Mouse (Mus musculus): ENCODE results near the gene Rnf39. TPM values are rescaled to one million over a fixed set of nuclear protein-coding genes. Genes with fewer than 3 reads are reported as not detected.

The Rnf39 gene
- polyA plus RNA-seq, 1 experiment from 2014 or later, result 0.87 TPM

DNA sequence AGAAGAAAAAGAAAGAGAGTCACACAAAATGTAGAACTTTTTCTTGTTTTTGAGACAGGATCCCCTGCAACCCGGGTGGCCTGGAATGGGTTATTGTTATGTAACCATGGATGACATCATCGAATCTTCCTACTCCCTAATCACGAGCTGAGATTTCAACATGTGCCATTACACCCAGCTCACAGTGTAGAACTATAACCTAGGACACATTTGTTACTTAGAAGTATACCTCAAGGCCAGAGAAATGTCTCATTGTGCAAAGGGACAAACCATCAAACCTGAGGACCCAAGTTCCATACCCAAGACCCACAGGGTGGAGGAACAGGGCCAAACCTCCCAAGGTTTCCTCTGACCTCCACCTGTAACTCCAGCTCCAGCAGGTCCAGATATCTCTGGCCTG, 39.1 kb upstream of the Rnf39 start:
- Histone ChIP-seq H3K9me3 (ENCODE audit: control insufficient read depth, low read depth, low read length) (no peaks in the 10 kb centered on the region), H3K4me2 (replicated peaks; ENCODE audit: low read depth, low read length) (no peak overlapping the region), H3K27ac (ENCODE audit: low read length) (no peak overlapping the region), H3K4me1 (ENCODE audit: control insufficient read depth, insufficient read depth, low read length) (no peaks in the 10 kb centered on the region), H3K4me3 (ENCODE audit: low read depth, low read length) (no peak overlapping the region), H3K27me3 (ENCODE audit: control insufficient read depth, insufficient read depth, low read length) (no peaks in the 10 kb centered on the region), H3K9ac (replicated peaks; ENCODE audit: low read depth, low read length) (no peak overlapping the region), H3K36me3 (ENCODE audit: control insufficient read depth, insufficient read depth, low read length) (no peaks in the 10 kb centered on the region)
- ATAC-seq (ENCODE audit: insufficient number of reproducible peaks, insufficient read depth, low FRiP score, low read depth), result no peak
- 71% methylated on average over 3 of the region's 3 CpGs for WGBS

DNA sequence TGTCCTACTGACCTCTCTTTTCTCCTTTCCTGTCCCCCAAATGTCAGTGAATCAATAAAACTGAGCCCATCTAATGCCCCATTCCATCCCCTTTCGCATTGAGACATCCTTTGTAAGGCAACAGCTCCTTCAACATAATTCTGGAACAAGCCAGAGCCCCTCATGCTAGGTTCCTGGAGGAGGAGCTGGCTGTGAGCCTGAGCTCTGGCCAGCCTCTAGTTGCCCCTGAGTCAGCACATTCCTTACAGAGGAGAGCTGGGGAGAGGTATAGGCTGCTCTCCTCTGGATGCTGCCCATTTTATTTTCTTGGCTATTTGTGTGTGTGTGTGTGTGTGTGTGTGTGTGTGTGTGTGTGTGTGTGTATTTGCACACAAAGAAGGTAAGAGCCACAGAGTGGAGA, 34.5 kb upstream of the Rnf39 start:
- H3K9ac ChIP-seq (replicated peaks; ENCODE audit: low read depth, low read length), result no peak overlapping the region
- H3K4me2 ChIP-seq (replicated peaks; ENCODE audit: low read depth, low read length), result no peak overlapping the region
- WGBS, result 56% methylated on average over 1 of the region's 1 CpGs
- peak; percentile 65; the same call in 1 of the 2 replicates for ATAC-seq (ENCODE audit: insufficient number of reproducible peaks, insufficient read depth, low FRiP score, low read depth)
- no peaks in the 10 kb centered on the region for H3K4me1 ChIP-seq (ENCODE audit: control insufficient read depth, insufficient read depth, low read length)
- H3K27ac ChIP-seq (ENCODE audit: low read length), result no peak overlapping the region
- no peaks in the 10 kb centered on the region for H3K9me3 ChIP-seq (ENCODE audit: control insufficient read depth, low read depth, low read length)
- no peak overlapping the region for H3K4me3 ChIP-seq (ENCODE audit: low read depth, low read length)
- no peaks in the 10 kb centered on the region for H3K36me3 ChIP-seq (ENCODE audit: control insufficient read depth, insufficient read depth, low read length)
- no peaks in the 10 kb centered on the region for H3K27me3 ChIP-seq (ENCODE audit: control insufficient read depth, insufficient read depth, low read length)

DNA sequence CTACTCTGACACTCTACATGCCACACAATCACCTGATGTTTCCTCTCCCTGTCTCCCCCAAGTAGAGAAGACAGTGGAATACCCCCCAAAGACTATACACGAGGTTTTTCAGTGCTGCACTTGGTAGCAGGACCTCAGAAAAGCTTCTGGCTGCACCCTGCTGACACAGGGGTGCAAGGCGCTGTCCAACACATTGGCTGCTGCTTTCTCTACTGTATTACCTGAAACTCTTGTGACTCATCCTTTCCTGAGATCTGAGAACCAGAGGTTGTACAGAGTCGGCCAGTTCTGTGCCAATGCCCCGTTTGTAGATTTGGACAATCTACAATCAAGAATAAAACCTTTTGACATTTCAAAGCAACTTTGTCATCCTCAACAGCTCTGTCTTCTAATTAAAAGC, 32.9 kb upstream of the Rnf39 start:
- ATAC-seq (ENCODE audit: insufficient number of reproducible peaks, insufficient read depth, low FRiP score, low read depth), result no peak
- Histone ChIP-seq H3K36me3 (ENCODE audit: control insufficient read depth, insufficient read depth, low read length) (no peaks in the 10 kb centered on the region), H3K4me2 (replicated peaks; ENCODE audit: low read depth, low read length) (no peak overlapping the region), H3K4me1 (ENCODE audit: control insufficient read depth, insufficient read depth, low read length) (no peaks in the 10 kb centered on the region), H3K27ac (ENCODE audit: low read length) (no peak overlapping the region), H3K9ac (replicated peaks; ENCODE audit: low read depth, low read length) (no peak overlapping the region), H3K9me3 (ENCODE audit: control insufficient read depth, low read depth, low read length) (no peaks in the 10 kb centered on the region), H3K4me3 (ENCODE audit: low read depth, low read length) (no peak overlapping the region), H3K27me3 (ENCODE audit: control insufficient read depth, insufficient read depth, low read length) (no peaks in the 10 kb centered on the region)
- WGBS, result 55% methylated on average over 4 of the region's 4 CpGs

DNA sequence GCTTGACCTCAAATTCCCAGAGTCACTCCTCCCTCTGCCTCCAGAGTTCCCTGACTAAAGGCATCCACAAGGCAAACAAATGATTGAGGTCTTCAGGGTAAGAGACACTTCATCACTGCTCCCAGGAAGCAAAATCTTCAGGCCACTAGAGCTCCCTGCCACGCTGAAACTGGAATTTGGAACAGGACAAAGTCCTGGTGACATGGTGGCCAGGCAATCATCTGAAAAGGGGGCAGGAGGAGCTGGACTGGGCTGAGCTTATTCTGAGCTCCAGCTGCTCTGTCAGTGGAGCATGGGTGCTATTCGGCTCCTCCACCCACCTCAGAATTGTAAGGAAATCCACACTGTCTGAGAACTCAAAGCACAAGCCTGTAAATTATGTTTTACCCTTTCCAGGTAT, 30.7 kb upstream of the Rnf39 start:
- H3K27ac ChIP-seq (ENCODE audit: low read length), result no peak overlapping the region
- H3K9me3 ChIP-seq (ENCODE audit: control insufficient read depth, low read depth, low read length), result no peaks in the 10 kb centered on the region
- WGBS, result 56% methylated on average over 2 of the region's 2 CpGs
- ATAC-seq (ENCODE audit: insufficient number of reproducible peaks, insufficient read depth, low FRiP score, low read depth), result no peak
- H3K36me3 ChIP-seq (ENCODE audit: control insufficient read depth, insufficient read depth, low read length), result no peaks in the 10 kb centered on the region
- H3K27me3 ChIP-seq (ENCODE audit: control insufficient read depth, insufficient read depth, low read length), result no peaks in the 10 kb centered on the region
- H3K4me3 ChIP-seq (ENCODE audit: low read depth, low read length), result no peak overlapping the region
- no peak overlapping the region for H3K4me2 ChIP-seq (replicated peaks; ENCODE audit: low read depth, low read length)
- H3K4me1 ChIP-seq (ENCODE audit: control insufficient read depth, insufficient read depth, low read length), result no peaks in the 10 kb centered on the region
- no peak overlapping the region for H3K9ac ChIP-seq (replicated peaks; ENCODE audit: low read depth, low read length)

DNA sequence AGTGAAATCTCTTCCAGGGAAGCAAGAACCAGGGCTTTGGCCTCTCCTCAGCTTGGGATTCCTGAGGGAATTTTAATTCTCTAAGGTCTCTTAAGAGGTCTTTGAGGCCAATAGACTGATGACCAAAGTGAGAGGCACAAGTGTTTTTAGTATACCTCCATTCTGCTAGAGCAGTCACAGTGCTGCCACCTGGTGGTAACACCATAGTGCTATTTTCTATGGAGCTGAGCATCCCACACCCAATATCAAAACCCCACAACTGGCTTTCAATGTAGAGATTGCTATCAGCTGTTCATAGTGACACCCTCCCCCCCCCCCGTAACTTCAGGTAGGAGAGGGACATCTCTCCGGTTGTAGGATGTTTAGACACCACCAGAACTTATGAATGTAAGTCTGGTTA, 28.6 kb upstream of the Rnf39 start:
- H3K9me3 ChIP-seq (ENCODE audit: control insufficient read depth, low read depth, low read length), result no peaks in the 10 kb centered on the region
- no peak overlapping the region for H3K4me2 ChIP-seq (replicated peaks; ENCODE audit: low read depth, low read length)
- no peak for ATAC-seq (ENCODE audit: insufficient number of reproducible peaks, insufficient read depth, low FRiP score, low read depth)
- no peak overlapping the region for H3K4me3 ChIP-seq (ENCODE audit: low read depth, low read length)
- no peak overlapping the region for H3K9ac ChIP-seq (replicated peaks; ENCODE audit: low read depth, low read length)
- WGBS, result 21% methylated on average over 2 of the region's 2 CpGs
- no peaks in the 10 kb centered on the region for H3K27me3 ChIP-seq (ENCODE audit: control insufficient read depth, insufficient read depth, low read length)
- no peaks in the 10 kb centered on the region for H3K36me3 ChIP-seq (ENCODE audit: control insufficient read depth, insufficient read depth, low read length)
- no peak overlapping the region for H3K27ac ChIP-seq (ENCODE audit: low read length)
- no peaks in the 10 kb centered on the region for H3K4me1 ChIP-seq (ENCODE audit: control insufficient read depth, insufficient read depth, low read length)

DNA sequence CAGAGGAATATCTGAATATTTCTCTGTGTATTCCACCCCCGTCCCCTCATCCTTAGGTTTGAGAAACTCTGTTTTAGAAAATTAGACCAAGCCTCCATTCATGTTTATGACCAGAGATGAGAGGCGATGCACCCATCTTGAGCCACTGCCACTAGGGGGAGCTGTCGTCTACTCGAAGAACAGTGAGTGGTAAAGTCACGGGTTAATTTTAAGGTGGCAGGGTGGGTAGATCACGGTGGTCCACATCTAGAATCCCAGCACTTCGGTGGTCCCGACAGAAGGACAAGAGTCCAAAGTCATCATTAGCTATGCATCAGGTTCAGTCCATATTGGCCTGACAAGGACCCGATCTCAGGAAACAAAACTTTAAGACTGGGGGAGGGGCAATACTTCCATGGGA, 27.6 kb upstream of the Rnf39 start:
- no peaks in the 10 kb centered on the region for H3K36me3 ChIP-seq (ENCODE audit: control insufficient read depth, insufficient read depth, low read length)
- H3K27ac ChIP-seq (ENCODE audit: low read length), result no peak overlapping the region
- H3K27me3 ChIP-seq (ENCODE audit: control insufficient read depth, insufficient read depth, low read length), result no peaks in the 10 kb centered on the region
- ATAC-seq (ENCODE audit: insufficient number of reproducible peaks, insufficient read depth, low FRiP score, low read depth), result no peak
- H3K4me1 ChIP-seq (ENCODE audit: control insufficient read depth, insufficient read depth, low read length), result no peaks in the 10 kb centered on the region
- no peaks in the 10 kb centered on the region for H3K9me3 ChIP-seq (ENCODE audit: control insufficient read depth, low read depth, low read length)
- WGBS, result 15% methylated on average over 9 of the region's 9 CpGs
- no peak overlapping the region for H3K9ac ChIP-seq (replicated peaks; ENCODE audit: low read depth, low read length)
- no peak overlapping the region for H3K4me3 ChIP-seq (ENCODE audit: low read depth, low read length)
- no peak overlapping the region for H3K4me2 ChIP-seq (replicated peaks; ENCODE audit: low read depth, low read length)

DNA sequence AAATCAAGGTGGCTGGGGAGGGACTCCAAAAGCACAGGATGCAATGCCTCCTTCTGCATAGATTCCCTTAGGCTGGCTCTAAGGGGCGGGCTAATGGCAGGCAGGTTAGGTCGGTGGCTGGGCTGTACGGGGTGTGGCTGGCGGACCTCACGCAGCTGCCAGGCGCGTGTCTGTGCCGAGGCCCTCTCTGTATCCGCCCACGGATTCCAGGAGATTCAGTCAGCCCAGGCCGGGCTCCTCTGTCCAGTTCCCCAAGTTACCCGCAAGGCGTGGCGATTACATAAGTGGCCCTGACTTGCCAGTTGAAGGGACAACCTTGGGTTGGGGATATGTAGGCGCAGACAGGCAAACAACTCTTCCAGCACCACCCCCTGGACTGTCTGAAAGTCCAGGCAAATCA, 22.5 kb upstream of the Rnf39 start:
- ATAC-seq (ENCODE audit: insufficient number of reproducible peaks, insufficient read depth, low FRiP score, low read depth), result peak; percentile 65; the same call in 1 of the 2 replicates
- Histone ChIP-seq H3K9ac (replicated peaks; ENCODE audit: low read depth, low read length) (no peak overlapping the region), H3K27ac (ENCODE audit: low read length) (no peak overlapping the region), H3K4me1 (ENCODE audit: control insufficient read depth, insufficient read depth, low read length) (no peaks in the 10 kb centered on the region), H3K36me3 (ENCODE audit: control insufficient read depth, insufficient read depth, low read length) (no peaks in the 10 kb centered on the region), H3K4me3 (ENCODE audit: low read depth, low read length) (no peak overlapping the region), H3K4me2 (replicated peaks; ENCODE audit: low read depth, low read length) (no peak overlapping the region), H3K27me3 (ENCODE audit: control insufficient read depth, insufficient read depth, low read length) (no peaks in the 10 kb centered on the region), H3K9me3 (ENCODE audit: control insufficient read depth, low read depth, low read length) (no peaks in the 10 kb centered on the region)
- 46% methylated on average over 15 of the region's 15 CpGs for WGBS

DNA sequence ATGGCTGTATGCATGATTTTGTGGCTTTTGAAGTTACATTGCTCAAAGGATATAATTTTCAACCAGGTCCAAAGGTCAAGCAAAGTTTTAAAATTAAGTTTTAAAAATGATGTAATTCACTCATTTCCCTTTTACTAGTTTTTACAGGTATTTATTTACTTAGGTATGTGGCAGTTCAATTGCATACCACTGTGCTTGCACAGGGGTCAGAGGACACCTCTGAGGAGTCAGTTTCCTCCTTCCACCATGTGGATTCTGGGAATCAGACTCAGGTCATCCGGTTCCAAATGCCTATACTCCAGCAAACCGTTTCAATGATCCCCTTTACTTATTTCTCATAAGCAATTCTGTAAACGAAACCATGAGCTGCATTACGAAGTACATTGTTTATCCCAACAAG, 20.0 kb upstream of the Rnf39 start:
- Histone ChIP-seq H3K27ac (ENCODE audit: low read length) (no peak overlapping the region), H3K4me3 (ENCODE audit: low read depth, low read length) (no peak overlapping the region), H3K4me1 (ENCODE audit: control insufficient read depth, insufficient read depth, low read length) (no peaks in the 10 kb centered on the region), H3K9ac (replicated peaks; ENCODE audit: low read depth, low read length) (no peak overlapping the region), H3K4me2 (replicated peaks; ENCODE audit: low read depth, low read length) (no peak overlapping the region), H3K36me3 (ENCODE audit: control insufficient read depth, insufficient read depth, low read length) (no peaks in the 10 kb centered on the region), H3K9me3 (ENCODE audit: control insufficient read depth, low read depth, low read length) (no peaks in the 10 kb centered on the region), H3K27me3 (ENCODE audit: control insufficient read depth, insufficient read depth, low read length) (no peaks in the 10 kb centered on the region)
- 79% methylated on average over 4 of the region's 4 CpGs for WGBS
- ATAC-seq (ENCODE audit: insufficient number of reproducible peaks, insufficient read depth, low FRiP score, low read depth), result no peak

DNA sequence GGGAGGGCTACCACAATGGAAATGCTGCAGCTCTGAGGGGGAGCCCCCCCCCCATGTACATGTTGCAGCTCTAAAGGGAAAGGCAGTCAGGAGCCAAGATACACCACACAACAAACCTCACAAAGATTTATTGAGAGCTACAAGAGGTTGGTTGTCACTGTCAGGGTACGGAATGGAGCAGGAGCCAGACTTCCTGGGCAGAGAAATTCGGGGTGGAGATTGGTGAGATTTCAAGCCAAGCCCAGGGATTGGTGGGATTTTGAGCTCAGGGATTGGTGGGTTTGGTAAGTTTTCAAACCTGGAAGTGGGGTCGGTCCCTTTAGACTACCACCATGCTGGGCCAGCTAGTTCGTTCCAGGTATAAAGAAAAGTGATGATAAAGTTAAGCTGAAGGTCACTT, 19.2 kb upstream of the Rnf39 start:
- no peaks in the 10 kb centered on the region for H3K4me1 ChIP-seq (ENCODE audit: control insufficient read depth, insufficient read depth, low read length)
- no peak overlapping the region for H3K9ac ChIP-seq (replicated peaks; ENCODE audit: low read depth, low read length)
- H3K9me3 ChIP-seq (ENCODE audit: control insufficient read depth, low read depth, low read length), result no peaks in the 10 kb centered on the region
- 57% methylated on average over 4 of the region's 4 CpGs for WGBS
- H3K36me3 ChIP-seq (ENCODE audit: control insufficient read depth, insufficient read depth, low read length), result no peaks in the 10 kb centered on the region
- no peak overlapping the region for H3K27ac ChIP-seq (ENCODE audit: low read length)
- H3K27me3 ChIP-seq (ENCODE audit: control insufficient read depth, insufficient read depth, low read length), result no peaks in the 10 kb centered on the region
- no peak overlapping the region for H3K4me3 ChIP-seq (ENCODE audit: low read depth, low read length)
- H3K4me2 ChIP-seq (replicated peaks; ENCODE audit: low read depth, low read length), result no peak overlapping the region
- ATAC-seq (ENCODE audit: insufficient number of reproducible peaks, insufficient read depth, low FRiP score, low read depth), result no peak
